Mouse (Mus musculus) forebrain, embryonic 11.5 days (tissue): ENCODE measurements around the gene Esrra. TPM values are rescaled to one million over a fixed set of nuclear protein-coding genes. Genes with fewer than 3 reads are reported as not detected.

ENCODE experiments used
- ATAC-seq: fragments of 200-750 bp; cut with Nextera tagmentation; replicated peaks from 2 replicates; pipeline ENCODE4 v1.8.0; 2017; ENCODE audit warnings: moderate TSS enrichment; ENCODE audit not compliant: low FRiP score
- DNase-seq: peaks from one replicate; pipeline ENCODE4 v3.0.0-alpha.2; 2017; ENCODE audit warnings: low spot score
- H3K27ac ChIP-seq: fragments of 300-500 bp; sonication (generic); 2 replicates; pipeline ENCODE4 v1.5.1; 2014; ENCODE audit warnings: low read depth, low read length
- H3K27me3 ChIP-seq: fragments of 300-500 bp; sonication (generic); 2 replicates; pipeline ENCODE4 v1.6.1; 2014; ENCODE audit warnings: mild to moderate bottlenecking, low read length, mixed read lengths; ENCODE audit not compliant: control insufficient read depth, insufficient read depth
- H3K36me3 ChIP-seq: fragments of 300-500 bp; sonication (generic); 2 replicates; pipeline ENCODE4 v1.6.1; 2014; ENCODE audit warnings: mild to moderate bottlenecking, low read length, moderate library complexity, mixed read lengths; ENCODE audit not compliant: control insufficient read depth, insufficient read depth
- H3K4me1 ChIP-seq: fragments of 300-500 bp; sonication (generic); replicated peaks from 2 replicates; pipeline ENCODE4 v1.6.1; 2014; ENCODE audit warnings: low read length, mixed read lengths; ENCODE audit not compliant: control insufficient read depth, insufficient read depth
- H3K4me2 ChIP-seq: fragments of 300-500 bp; sonication (generic); 2 replicates; pipeline ENCODE4 v1.6.1; 2014; ENCODE audit warnings: low read depth, mild to moderate bottlenecking, low read length, moderate library complexity, mixed read lengths; ENCODE audit not compliant: severe bottlenecking
- H3K4me3 ChIP-seq: fragments of 300-500 bp; sonication (generic); 2 replicates; pipeline ENCODE4 v1.5.1; 2014; ENCODE audit warnings: low read depth, low read length
- H3K9ac ChIP-seq: fragments of 300-500 bp; sonication (generic); 2 replicates; pipeline ENCODE4 v1.6.1; 2014; ENCODE audit warnings: low read length
- H3K9me3 ChIP-seq: fragments of 300-500 bp; sonication (generic); 2 replicates; pipeline ENCODE4 v1.6.1; 2016; ENCODE audit warnings: low read length, mixed read lengths; ENCODE audit not compliant: control insufficient read depth
- WGBS: fragments of 180-500 bp; shearing (Covaris S2); extraction: QIAGEN DNeasy Blood & Tissue Kit; methylation state at CpG from one replicate; pipeline ENCODE4 v1.1.7; 2014; 5-methylcytosine and 5-hydroxymethylcytosine counted together
- polyA plus RNA-seq: library from polyadenylated mRNA; unstranded; fragments of >200 nt; fragmentation: Nextera tagmentation; extraction: Ambion mirVana; gene quantifications from 2 replicates; pipeline ENCODE4 v1.2.1, GENCODE M21; 2014

Esrra gene
- polyA plus RNA-seq = 5.4 TPM in 2 replicates

DNA sequence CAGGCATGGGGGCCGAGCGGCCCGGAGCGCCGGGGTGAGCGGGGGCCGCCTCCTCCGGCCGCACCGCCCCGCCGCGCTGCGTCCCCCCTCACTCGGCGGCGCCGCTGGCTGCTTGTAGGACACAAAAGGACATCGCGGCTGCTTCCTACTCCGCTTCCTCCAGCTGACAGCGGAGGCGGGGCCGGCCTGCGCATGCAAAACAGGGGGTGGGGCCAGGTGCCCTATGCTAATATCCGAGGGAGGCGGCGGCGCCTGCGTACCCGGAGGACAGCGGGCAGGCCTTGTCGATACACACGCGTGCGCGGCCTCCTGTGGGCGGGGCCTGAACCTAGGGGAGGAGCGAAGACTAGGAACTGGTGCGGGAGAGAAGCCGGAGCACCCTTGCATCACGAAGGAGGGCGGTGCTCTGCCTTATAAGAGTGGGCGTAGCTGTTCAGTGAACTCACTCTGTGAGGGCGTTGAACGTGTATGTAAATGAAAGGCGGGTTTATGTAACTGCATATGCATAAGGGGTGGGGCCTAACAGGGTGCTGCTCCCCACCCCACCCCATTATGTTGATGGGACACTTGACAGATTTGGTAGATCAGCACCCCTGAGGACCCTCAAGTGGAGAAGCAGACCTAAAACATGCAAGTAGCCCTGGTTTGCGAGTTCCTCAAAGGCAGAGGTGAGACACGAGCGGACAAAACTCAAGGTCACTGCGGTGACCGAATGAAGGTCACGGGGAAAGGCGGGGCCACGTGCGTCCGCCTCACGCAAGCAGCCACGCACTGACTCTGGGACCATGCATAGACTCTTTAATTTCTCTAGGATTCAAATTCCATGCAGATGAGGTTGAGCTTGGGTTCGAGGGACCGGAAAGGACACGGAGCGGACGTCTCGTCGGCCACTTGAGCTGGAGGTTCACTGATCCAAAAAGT, at the start of gene Esrra:
Gene Esrra (minus strand): TSS at position 167 of the 921 bp plus-strand sequence.
- 1% methylated on average over 47 of the region's 66 CpGs for WGBS
- peak within 1 kb of the TSS; percentile 86 for H3K9ac ChIP-seq
- peak; percentile 94 for ATAC-seq

DNA sequence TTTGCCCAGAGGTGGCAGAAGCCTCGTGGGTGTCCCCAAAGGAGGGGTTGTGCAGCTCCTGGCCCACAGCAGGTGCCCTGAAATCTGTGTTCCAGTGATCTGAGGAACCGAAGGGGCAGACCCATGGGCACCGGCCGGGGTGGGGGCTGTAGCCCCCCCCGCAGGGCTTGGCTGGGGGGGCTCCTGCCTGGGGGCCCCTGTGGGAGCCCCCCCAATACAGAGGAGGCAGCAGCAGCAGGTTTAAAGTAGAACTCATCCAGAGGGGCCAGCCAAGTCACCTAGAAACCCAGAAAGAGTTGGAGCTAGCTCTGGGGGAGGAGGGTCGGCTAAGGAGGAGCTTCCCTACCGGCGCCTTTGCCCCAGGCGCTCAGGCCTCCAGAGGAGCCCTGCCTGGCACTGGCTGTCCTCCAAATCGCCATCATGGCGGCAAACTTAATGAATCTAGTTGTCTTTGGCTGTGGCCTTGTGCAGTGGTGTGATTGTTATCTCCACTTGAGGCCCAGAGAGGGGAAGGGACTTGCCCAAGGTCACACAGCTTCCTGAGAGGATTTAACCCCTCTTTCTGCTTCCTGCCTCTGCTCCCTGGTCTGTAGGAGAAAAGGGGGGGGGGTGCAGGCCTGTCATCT, 49.0 kb upstream of the Esrra start:
- H3K9ac ChIP-seq = peak overlapping the region; percentile 12
- no peak for ATAC-seq
- no peaks in the 10 kb centered on the region for H3K9me3 ChIP-seq
- H3K27me3 ChIP-seq = peaks cover 2% of the 10 kb centered on the region; the same call in 1 of the 2 replicates
- no peaks in the 10 kb centered on the region for H3K36me3 ChIP-seq
- WGBS = 18% methylated on average over 11 of the region's 11 CpGs
- H3K4me1 ChIP-seq = peaks cover 10% of the 10 kb centered on the region
- H3K27ac ChIP-seq = no peak overlapping the region
- H3K4me3 ChIP-seq = no peak overlapping the region
- H3K4me2 ChIP-seq = peak overlapping the region; percentile 51
- DNase-seq = no peak

More for the DNA sequence above, at the start of gene Esrra:
- H3K36me3 ChIP-seq = no peaks in the 10 kb centered on the region
- H3K9me3 ChIP-seq = no peaks in the 10 kb centered on the region
- peaks cover 42% of the 10 kb centered on the region for H3K27me3 ChIP-seq
- H3K4me3 ChIP-seq = peak within 1 kb of the TSS; percentile 86
- peaks cover 18% of the 10 kb centered on the region; the same call in 1 of the 2 replicates for H3K4me1 ChIP-seq
- H3K27ac ChIP-seq = peak within 1 kb of the TSS; percentile 72
- peak within 1 kb of the TSS; percentile 64 for H3K4me2 ChIP-seq
- DNase-seq = peak; percentile 100

DNA sequence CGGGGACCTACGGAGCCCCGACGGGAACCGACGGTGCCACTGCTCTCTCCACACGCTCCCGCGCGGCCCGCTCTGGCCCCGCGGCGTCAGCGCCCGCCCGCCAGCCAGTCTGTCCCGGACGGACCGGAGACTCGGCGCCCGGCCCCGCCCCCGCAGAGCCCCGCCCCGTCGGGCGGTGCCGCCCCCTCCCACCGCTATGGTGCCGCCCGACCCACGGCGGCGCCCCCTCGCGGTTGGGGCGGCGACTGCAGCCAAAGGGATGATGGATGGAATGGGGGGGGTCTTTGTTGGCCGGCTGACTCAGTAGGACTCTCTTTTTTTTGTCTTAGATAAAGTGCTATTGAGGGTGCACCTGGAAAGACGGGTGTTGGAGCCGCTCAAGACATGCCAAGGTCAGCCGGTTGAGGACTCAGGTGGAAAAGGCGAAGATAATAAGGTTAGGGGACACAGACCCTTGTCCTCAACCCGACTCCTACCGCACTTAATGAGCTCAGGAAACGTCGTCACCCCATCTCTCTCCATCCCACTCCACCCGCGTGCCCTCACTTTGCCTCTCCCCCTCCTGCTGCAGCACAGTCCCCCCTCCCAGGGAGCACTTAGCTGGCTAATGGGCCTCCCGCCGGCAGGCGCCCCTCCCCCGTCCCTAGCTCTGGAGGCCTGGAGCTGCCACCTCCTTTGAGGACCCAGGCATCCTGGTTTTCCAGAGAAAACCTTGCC, 48.2 kb upstream of the Esrra start:
- peak; percentile 57 for ATAC-seq
- Histone ChIP-seq H3K4me3 (peak overlapping the region; percentile 45), H3K27ac (no peak overlapping the region), H3K4me2 (peak overlapping the region; percentile 51), H3K9ac (peak overlapping the region; percentile 55), H3K4me1 (peaks cover 10% of the 10 kb centered on the region), H3K27me3 (peaks cover 2% of the 10 kb centered on the region; the same call in 1 of the 2 replicates), H3K9me3 (no peaks in the 10 kb centered on the region), H3K36me3 (no peaks in the 10 kb centered on the region)
- DNase-seq = peak; percentile 85
- WGBS = 1% methylated on average over 54 of the region's 55 CpGs

DNA sequence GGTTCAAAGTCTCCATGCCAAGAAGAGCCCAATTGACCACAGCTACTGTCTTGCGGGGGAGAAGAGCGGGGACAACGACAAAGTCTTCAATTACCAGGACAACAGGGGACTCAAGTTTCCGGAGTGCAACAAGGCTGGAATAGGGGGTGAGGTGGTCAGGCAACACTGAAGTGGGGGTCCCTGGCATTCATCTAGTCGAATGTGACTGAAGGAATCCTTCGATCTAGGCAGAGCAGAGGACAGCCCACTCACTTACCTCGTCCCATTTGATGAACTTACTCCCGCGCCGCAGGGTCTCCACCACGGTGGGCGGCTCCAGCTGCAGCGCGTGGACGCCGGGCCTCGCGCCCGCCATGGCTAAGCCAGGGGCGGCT, 47.7 kb upstream of the Esrra start:
- 1% methylated on average over 20 of the region's 20 CpGs for WGBS
- Histone ChIP-seq H3K4me1 (peaks cover 10% of the 10 kb centered on the region), H3K4me2 (peak overlapping the region; percentile 51), H3K4me3 (peak overlapping the region; percentile 45), H3K27me3 (peaks cover 2% of the 10 kb centered on the region; the same call in 1 of the 2 replicates), H3K9me3 (no peaks in the 10 kb centered on the region), H3K9ac (peak overlapping the region; percentile 55), H3K36me3 (no peaks in the 10 kb centered on the region), H3K27ac (no peak overlapping the region)
- no peak for DNase-seq
- no peak; the same call in 1 of the 2 replicates for ATAC-seq

DNA sequence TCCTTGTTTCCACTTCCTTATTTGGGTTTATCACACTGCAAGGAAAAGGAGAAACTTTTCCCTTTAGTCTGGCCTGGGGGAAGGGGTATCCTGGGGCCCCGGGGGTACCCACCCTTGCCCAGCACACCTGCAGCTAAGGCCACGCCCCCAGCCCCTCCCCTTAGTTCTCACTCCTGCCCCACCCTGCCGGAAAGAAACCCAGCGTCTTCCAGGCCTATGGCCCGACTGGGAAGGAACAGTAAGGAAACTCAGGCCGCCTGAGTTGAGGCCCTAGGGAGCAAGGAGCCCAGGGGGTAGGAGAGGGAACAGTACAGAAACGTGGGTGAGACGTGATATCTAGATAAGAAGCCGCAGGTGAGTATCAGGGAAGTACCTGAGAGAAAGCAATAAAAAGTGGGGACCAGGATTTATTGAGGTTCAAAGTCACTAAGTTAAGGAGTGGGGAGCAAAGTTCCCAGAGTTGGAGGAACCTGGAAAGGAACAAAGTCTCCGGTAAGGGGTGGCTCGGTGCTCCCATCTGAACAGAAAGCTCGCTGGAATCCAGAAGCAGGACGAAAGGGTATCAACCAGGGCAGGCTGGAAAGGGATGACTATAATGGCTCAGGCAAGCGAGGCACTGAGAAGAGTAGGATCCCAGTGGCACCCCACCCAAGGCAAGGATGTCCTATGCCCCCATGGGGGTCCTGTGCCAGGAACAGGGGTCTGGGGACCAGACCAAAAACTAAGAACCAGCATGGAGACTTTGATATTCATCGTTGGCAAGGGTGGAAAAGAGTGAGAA, 47.1 kb upstream of the Esrra start:
- H3K4me1 ChIP-seq = peaks cover 8% of the 10 kb centered on the region
- H3K27ac ChIP-seq = no peak overlapping the region
- peak overlapping the region; percentile 45 for H3K4me3 ChIP-seq
- DNase-seq (no peak), ATAC-seq (no peak)
- no peaks in the 10 kb centered on the region for H3K36me3 ChIP-seq
- no peak overlapping the region for H3K9ac ChIP-seq
- no peaks in the 10 kb centered on the region for H3K9me3 ChIP-seq
- 14% methylated on average over 15 of the region's 15 CpGs for WGBS
- peaks cover 2% of the 10 kb centered on the region; the same call in 1 of the 2 replicates for H3K27me3 ChIP-seq
- H3K4me2 ChIP-seq = peak overlapping the region; percentile 51

DNA sequence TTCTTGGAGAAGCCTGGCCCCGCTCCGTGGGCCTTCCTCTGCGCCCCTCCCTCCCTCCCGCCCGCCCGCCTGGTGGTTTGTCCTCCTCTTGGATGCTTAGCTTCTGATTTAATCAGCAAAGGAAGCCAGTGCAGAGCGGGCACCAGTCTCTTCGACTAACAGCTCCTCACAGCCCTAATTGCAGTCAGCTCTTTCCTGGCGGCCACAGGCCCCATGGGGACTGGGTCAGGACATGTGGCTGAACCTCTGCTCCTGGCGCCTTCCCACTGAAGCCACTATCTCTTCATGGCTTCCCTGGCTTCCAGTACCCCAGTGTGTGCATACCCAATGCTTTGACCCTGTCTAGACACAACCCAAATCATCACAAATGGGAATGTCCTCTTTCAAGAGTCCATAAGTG, 34.8 kb upstream of the Esrra start:
- Histone ChIP-seq H3K36me3 (no peaks in the 10 kb centered on the region; the same call in 1 of the 2 replicates), H3K4me3 (no peak overlapping the region)
- 80% methylated on average over 10 of the region's 10 CpGs for WGBS

DNA sequence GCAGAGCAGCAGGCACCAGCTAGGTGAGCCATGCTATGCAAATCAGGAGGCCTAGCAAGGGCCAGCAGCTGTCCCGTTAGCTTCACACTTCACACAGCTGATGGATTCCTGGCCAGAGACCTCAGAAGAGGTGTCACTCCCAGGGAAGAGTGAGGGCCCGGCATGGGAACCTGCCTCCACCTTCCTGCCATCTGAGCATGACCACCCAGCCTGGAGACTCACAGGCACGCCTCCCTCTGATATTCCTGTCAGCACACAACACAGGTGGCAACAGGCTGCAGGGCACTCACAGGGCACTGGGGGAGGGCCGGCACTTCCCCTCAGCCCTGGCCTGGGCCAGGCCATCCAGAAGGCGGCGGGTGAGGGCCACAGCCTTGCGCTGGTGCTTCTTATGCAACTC, 33.8 kb upstream of the Esrra start:
- Histone ChIP-seq H3K4me1 (peaks cover 4% of the 10 kb centered on the region; the same call in 1 of the 2 replicates), H3K4me2 (no peak overlapping the region), H3K27ac (no peak overlapping the region), H3K27me3 (no peaks in the 10 kb centered on the region), H3K9ac (no peak overlapping the region), H3K4me3 (no peak overlapping the region), H3K9me3 (no peaks in the 10 kb centered on the region), H3K36me3 (no peaks in the 10 kb centered on the region; the same call in 1 of the 2 replicates)
- no peak for ATAC-seq
- no peak for DNase-seq
- WGBS = 88% methylated on average over 7 of the region's 7 CpGs

More for the DNA sequence above, 34.8 kb upstream of the Esrra start:
- no peak overlapping the region for H3K27ac ChIP-seq
- H3K4me1 ChIP-seq = peaks cover 4% of the 10 kb centered on the region; the same call in 1 of the 2 replicates
- no peak overlapping the region for H3K4me2 ChIP-seq
- H3K27me3 ChIP-seq = no peaks in the 10 kb centered on the region
- H3K9me3 ChIP-seq = no peaks in the 10 kb centered on the region
- no peak for ATAC-seq
- DNase-seq = no peak
- no peak overlapping the region for H3K9ac ChIP-seq
